Mouse (Mus musculus) ES-Bruce4 (cell line): ENCODE data around the gene Agrn.

ENCODE experiments used
- CTCF ChIP-seq: IDR thresholded peaks from one replicate; pipeline ENCODE4 v1.8.1; 2011; ENCODE audit warnings: low read depth, low read length
- POLR2A ChIP-seq: IDR thresholded peaks from one replicate; pipeline ENCODE4 v1.8.1; 2011; ENCODE audit warnings: low read length; ENCODE audit not compliant: insufficient read depth

DNA sequence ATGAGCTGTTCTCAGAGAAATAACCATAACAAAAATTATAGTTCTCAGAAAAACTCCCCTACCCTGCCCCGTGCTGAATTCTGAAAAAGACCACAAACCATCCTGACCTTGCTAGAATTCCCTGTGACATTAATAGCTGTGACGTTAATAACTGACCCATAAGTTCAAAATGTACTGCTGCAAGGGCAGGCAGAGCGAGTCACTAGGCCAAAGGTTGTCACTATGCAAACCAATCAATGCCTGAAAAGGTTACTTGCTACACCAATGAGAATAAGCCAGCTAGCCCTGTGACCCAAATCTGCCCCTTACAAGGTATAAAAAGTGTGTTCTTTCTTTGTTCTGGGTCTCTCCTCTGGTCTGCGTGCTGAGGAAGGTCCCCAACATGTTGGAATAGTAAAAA, 11.6 kb upstream of the Agrn start:
- TF ChIP-seq POLR2A (no peak), CTCF (no peak)
